Mouse (Mus musculus) kidney, adult 11 months (tissue): ENCODE results near the gene Sergef.

Source experiments
- DNase-seq: peaks from one replicate; pipeline ENCODE4 v3.0.0; 2022

Sergef gene

DNA sequence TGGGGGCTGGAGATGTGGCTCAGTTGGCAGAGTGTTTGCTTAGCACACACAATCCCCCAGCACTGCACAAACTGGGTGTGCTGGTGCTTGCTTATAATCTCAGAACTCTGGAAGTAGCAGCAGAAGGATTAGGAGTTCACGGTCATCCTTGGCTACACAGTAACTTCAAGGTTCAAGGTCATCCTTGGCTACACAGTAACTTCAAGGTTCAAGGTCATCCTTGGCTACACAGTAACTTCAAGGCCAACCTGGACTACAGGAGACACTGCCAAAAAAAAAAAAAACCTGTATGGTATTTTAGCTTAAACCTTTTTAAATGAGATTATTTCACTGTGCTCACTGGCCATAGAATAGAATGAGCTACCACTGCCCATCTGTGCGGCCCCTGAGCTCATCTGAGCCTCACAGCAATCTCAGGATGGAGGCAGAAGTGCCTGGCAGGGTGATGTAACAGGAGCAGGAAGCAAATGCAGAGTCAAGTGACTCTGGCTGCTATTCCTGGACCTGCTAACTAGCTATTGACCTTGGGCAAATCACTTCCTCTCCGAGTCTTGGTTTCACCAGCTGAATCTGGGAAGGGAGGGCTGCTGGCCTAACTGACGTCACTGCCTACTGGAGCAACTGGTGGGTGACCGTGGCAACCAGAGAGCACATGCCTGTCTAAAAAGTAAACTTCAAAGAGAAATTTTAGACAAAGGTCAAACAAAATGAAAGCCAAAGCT lies 24.2 kb downstream of the Sergef start:
- peak; percentile 94 for DNase-seq

DNA sequence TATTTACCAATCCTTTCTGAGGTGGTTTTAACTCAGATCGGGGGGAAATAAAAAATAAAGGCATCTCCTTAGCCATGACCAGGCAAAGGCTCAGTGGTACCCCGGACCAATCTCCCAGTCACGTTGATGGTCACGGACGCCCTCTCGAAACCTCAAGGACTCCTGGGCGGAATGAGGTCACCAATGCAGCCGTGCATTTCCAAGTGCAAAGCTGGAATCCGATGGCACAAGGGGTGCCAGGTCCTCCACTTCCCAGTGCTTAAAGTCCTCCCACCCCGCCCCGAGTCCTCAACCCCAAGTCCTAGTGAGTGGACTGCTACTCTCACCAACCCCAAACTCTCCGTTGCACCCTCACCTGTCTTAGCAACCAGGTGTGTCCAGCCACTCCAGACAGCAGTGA lies 25.3 kb downstream of the Sergef start:
- DNase-seq: peak; percentile 38

DNA sequence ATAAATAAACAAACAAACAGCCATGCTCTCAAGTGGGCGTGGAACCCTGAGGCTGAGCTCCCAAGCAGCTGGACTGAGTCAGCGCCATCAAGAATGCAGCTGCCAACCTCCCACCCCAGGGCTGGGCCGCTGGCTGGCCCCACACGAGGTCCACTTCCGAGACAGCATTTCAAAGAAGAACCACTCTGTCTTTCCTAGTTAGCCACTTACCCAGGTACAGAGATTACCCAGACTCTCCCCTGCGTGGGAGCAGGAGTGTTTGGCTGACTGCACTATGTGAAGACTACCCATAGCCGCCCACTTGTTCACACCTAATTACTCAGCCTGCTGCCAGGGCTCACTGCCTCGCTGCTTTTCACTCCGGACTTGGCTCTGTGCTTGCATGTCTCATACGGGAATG lies 26.5 kb downstream of the Sergef start:
- DNase-seq: peak; percentile 52

DNA sequence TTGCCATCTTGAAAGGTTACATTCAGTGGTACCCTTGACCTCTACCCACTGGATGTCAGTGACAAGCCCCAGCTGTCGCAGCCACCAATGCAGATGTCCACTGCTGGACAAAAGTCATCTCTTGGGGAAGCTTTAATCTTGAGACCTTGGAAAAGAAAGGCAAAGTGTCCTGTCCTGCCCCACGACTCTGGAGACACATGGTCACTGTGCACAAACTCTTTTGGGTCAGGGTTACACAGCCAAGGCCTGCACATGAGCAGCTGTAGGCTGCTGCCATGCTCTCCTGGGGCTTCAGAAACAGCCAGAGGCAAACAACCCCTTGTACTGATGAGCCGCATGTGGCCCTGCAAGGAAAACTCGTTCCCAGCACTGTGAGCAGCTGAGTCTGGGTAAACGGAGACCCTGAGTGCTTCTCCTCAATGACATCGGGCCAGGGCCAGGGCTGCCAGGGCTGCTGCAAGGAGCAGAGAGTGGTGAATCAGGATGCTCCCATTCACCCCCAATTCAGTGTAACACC lies 27.1 kb downstream of the Sergef start:
- no peak for DNase-seq

DNA sequence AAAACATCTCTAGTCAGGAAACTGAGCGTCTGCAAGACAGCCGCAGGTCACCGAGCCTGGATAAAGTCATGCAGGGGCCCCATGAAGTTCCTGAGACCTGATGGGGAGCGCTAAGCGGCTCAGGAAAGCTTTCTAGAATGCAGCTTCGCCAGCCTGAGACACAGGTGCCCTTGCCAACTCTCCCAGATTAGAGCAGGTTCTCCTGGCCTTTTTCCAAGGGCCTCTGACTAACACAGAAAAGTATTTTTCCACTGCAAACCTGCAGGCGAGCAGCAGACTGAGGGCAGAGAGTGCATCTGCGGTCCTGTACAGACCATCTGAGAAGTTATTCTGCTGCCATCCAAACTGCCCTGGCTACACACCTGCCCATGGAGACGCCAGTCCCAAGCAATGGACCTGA lies 27.6 kb downstream of the Sergef start:
- peak; percentile 82 for DNase-seq

DNA sequence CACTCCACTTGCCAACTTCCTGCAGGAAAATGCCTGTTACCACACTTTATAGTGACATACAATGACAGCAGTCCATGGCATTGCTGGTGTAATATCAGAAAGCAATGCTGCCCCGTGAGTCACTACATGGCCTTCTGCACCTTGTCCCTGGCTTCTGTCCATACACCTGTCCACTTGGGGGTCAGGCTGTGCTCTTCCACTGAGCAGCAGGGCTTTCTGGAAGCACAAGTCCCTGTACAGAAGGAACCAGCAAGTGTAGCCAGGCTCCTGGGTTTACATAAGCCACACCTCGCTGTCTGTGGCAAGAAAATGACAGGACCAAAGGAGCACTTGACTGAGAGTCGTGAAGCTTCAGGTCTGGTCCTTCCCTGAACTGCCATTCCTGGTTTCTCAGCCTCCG lies 30.3 kb downstream of the Sergef start:
- DNase-seq: no peak

DNA sequence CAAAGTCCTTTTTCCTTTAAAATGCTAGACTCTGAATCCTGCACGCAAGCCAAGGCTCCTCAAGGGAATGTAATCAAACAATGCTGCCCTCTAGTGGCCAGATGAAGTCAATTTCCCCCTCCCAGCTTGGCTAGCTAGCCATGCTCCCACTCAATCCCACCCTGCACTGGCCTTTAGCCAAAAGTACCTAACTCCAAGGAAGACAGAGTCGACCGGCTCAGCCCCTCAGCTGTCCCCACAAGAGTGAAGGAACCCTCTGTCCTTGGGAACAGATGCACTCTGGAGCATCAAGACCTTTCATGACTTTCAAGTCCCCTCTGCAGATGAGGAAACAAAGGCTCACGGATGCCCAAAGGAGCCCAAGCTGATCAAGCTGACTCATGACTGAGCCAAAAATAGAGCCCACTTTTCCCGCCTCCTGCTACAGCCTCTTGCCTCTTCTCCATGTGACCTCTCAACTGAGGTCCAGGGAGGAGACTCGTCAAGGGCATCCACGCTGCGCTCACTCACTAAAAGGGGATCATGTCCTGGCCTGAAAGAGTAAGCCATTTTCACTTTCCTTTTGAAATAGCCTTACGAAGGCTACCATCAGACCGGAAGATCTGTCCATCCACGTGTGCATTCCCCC lies 32.1 kb downstream of the Sergef start:
- peak; percentile 32 for DNase-seq

DNA sequence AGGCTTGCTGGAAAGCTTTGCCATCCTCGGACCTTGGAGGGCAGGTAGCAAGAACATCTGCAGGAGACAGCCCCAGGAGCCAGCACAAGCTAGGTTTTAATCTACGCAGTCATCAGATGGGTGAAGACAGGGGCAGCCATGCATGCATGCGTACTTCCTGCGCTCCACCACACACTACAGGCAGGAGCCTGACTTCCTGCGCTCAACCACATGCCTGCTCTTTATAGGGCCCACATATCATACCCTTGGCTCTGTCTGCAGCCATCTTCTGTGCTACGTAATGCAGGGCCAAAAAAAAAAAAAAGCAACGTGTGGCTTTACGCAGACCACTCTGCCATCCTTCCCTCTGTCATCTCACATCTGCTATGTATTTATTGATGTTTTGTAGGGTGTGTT lies 32.6 kb downstream of the Sergef start:
- no peak for DNase-seq

DNA sequence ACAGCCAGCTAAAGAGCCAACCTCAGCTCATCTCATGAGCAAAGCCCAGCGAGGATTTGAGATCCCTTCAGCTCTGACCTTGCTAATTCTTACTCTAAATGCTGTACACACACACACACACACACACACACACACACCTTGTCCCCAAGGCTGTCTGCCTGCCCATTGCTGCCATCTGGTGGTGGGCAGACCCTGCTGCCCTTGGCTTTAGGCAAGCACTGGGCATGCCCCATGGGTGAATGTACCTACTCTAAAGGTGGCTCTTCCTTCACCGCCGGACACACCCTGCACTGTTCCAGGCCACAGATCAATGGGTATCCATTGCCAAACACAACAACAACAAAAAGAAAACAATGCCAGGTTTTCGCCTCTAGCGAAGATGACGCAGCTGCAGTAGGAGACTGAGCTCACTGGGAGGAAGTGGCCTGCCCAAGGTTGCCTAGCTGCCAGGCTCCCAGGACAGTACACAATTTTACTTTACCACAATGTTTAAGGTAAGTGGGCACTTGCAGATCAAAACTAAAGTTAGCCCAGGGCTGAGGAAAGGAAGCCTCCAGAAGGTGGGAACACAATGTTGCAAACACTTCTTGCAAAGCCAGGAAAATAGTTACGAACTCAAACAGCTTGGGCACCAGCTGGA lies 33.1 kb downstream of the Sergef start:
- peak; percentile 71 for DNase-seq

DNA sequence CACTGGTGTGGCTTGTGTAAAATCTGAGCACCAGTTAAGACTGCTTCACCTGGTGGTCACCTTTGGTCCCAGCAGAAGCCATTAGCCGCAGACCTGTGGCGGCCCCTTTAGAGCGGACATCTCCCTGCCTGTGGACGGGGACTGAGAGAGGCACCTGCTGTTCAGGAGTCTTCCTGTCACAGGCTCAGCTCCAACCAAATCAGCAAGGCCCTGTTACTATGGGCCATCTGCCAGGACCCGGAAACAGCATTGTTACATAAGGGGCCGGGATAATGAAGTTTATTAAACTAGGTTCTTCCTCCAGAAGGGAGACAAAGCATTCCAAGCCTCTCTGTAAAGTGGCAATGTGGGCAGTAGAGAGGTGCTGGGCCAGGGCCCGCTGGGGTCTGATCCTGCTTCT lies 36.6 kb downstream of the Sergef start:
- DNase-seq: no peak

DNA sequence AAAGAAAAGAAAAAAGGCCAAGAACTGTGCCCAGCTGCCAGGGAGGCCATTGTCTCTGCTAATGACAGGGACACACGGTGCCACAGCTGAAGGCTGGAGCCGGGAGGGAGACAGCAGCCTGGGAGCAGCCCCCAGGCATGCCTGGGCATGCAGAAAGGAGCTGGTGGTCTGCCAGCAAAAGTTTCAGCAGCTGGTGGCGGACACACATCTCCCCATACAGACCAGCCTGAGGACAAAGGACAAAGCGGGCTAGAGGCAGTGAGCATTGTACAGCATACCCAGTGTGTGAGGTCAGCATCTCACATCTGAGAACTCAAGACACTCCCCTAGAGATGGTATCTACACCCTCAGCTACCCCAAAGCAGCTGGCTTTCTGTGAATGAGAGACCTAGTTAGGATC lies 37.5 kb downstream of the Sergef start:
- no peak for DNase-seq

DNA sequence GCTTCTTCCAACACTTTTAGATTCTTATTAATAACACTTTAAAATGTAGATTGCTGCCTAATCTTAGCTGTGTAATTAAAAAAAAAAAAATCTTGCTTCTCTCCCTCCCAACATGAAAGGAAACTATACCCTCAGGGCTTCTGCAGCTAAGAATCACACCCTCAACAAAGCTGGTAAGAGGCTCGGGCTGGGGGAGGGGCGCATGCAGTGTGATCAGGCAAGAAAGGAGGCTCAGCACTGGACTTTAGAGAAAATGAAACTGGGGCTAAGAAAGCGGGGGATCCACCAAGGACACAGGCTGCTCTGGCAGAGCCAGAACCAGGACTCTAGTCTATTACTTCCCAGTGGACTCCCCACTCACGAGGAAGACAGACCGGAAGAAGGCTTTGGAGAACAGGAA lies 38.5 kb downstream of the Sergef start:
- DNase-seq: no peak

DNA sequence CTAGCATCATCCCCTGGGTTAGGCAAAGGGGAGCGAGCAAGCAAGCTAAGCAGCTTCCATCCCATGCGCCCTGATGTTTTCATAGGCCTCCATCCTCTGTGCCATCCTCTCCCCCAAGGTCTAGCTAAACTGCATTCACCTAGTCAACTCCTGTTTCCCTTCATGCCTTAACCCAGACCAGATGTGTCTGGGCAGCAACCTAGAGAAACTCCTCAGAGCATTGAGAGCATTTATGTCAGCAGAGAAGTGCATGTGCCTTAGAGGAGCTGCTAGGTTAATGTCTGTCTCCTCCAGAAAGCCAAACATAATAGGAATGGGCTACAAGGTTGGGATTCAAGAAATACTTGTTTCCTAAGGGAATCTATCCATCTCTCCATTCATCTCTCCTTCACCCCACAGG lies 42.6 kb downstream of the Sergef start:
- no peak for DNase-seq

DNA sequence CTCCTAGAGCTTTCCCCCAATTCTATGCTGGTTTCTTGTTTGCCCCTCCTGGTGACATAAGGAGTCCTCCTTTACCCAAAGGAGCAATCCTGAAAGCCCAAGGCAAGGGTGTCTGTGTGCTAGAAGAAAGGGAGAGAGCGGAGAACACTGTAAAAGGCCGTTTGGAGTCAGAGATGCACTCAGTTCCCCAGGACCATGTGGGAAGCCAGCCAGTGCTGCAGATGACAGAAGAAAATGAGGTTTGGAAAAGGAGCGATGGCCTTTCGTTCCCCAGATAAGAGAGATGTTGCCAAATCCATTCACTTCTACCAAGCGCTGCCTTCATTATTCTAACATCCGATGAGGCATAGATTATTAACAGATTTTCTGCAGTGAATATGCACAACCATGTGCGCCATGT lies 48.1 kb downstream of the Sergef start:
- DNase-seq: no peak

DNA sequence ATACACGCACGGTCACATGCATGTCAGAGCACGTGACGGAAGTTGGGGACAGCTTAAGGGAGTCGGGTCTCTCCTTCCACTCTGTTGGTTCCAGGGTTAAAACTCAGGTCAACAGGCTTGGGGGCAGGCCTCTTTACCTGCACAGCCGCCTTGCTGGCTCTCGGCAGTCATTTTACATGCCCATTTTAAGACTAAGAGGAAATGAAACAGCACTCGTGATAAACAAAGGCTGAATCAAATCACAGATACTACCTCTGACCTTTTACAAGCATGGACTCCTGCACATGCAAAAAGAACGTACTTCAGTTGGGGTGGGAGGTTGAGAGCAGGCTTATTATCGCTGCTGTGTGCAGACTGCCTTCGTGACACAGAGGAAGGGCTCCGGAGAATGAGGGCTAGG lies 50.4 kb downstream of the Sergef start:
- DNase-seq: no peak

DNA sequence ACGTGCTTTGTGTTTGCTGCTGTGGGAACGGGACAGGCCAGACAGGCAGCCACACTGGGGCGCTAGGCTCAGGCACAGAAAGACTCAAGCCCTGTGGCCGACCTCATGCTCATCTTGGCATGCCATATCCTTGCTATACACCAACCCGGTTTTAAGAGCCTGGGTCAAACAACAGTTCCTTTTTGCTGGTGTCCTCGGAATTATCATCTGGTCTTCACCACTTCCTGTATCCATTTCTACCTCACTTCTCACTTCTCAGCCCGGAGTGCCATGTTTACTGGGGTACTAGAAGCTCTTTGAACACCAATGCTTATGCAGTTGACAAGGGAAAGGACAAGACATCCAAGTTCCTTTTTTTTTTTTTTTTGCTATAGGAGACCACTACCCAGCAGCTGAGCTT lies 51.6 kb downstream of the Sergef start:
- DNase-seq: no peak

DNA sequence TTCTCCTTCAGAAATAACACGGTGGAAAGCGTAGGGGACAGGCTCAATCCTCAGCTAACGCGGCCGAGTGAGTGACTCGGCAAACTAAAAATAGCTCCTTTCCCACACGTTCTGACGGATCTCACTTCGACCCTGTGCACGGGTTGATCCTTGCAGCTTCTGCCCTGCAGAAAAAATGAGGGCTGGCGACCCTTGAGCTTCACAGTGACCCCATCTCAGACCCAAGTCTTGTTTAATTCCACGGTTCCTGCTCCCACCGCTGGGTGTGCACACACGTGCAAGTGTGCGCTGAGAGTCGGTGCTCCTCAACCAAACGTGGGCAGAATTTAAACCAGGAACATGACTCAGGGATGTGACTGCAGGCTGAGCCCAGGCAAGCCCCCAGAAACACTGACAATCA lies 52.1 kb downstream of the Sergef start:
- DNase-seq: no peak

DNA sequence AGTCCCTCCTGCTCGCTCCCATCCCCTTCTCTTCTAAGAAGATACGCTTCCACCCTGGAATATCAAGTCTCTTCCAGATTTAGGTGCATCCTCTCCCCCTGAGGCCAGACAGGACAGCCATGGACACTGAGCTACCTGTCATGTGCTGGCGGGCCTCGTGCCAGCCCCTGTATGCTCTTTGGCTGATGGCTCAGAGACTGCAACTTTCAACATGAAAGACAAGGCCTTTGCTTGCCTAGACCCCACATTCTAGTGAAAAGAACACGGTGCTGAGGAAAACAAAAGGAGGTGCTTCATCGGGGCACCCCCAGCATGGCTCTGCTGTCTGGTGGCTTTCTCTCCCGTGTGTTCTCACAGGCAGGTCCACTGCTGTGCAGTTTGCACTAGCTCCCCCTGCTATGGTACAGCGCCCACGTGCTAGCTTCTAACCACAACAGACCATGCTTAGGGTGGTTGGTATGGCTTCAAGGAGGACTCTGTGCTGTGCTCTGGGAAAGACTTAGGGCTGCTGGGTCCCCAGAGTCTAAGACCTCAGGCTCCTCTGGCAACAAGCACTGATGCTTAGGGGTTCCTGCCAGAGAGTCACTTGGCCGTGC lies 52.9 kb downstream of the Sergef start:
- DNase-seq: no peak

DNA sequence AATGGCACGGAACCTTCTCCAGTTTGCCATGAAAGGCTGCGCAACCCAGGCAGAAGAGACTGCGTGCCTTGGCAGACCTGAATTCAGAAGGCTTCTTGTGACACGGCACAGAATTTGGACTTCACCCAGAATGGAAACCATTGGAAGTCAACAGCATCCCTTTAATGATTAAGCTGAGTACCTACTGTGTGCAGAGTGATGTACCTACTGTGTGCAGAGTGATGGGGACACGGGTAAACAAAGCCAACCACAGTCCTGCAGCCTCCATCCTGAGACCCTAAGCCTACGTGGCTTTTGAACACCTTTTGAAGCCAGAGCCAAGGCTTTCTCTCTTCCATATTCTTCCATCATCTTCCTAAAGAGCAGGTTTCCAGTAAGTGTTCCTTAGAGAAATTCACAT lies 56.9 kb downstream of the Sergef start:
- DNase-seq: no peak

DNA sequence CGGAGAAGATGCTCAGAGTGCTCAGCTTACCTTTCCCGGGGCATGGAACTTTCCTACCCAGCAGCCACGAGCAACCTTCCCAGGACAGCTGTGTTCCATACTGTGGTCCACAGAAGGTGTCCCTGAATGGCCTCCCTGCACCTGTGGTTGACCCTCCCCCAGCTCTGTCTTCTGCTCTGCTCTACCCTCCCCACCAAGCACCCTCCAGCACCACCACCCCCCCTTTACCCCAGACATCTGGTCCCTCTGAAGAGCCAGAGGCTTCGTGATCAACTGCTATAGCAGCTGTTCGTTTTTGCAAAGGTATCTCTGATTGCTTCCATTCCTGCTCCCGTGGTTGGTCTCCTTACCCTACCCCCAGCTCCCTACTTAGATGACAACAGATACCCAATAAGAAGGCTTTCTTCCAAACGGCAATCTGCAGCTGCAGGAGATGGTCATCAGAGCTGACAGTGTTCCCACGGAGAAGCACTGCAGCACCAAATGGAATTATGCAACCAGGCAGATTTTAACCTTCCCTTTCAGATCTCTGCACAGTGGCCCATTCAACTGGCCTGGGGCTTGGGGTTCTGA lies 58.2 kb downstream of the Sergef start:
- no peak for DNase-seq

DNA sequence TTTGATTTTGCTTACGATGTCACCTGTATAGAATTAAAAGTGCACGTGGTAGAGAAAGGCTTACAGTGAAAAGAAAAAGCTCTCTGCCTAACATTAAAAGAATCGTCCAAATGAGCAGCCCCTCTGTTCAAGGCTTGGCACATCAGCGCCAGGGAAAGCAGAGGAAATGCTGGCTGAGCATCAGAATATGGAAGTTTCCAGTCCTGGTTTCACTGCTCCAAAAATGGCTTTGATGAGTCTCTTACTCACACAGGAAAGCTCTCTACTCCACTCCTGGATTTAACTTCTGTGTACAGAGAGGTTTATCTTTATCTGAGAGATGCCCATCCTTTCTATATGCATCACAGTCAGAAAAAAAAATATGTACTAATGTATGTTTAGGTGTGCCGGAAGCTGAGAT lies 61.5 kb downstream of the Sergef start:
- no peak for DNase-seq

DNA sequence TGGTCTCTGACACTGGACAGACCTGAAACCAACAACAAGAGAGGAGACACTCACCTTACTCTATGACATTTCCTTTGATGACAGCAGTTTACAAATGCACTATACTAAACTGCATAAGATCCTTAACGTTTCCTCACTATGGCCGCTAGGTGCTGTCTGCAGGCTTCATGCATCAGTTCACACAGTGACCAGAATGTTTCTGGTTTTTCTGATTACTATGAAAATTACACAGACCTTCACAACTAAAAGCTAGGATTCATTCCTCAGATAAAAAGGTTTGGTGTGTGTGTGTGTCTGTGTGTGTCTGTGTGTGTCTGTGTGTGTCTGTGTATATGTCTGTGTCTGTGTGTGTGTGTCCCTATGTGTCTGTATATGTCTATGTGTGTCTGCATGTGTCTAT lies 63.7 kb downstream of the Sergef start:
- no peak for DNase-seq

DNA sequence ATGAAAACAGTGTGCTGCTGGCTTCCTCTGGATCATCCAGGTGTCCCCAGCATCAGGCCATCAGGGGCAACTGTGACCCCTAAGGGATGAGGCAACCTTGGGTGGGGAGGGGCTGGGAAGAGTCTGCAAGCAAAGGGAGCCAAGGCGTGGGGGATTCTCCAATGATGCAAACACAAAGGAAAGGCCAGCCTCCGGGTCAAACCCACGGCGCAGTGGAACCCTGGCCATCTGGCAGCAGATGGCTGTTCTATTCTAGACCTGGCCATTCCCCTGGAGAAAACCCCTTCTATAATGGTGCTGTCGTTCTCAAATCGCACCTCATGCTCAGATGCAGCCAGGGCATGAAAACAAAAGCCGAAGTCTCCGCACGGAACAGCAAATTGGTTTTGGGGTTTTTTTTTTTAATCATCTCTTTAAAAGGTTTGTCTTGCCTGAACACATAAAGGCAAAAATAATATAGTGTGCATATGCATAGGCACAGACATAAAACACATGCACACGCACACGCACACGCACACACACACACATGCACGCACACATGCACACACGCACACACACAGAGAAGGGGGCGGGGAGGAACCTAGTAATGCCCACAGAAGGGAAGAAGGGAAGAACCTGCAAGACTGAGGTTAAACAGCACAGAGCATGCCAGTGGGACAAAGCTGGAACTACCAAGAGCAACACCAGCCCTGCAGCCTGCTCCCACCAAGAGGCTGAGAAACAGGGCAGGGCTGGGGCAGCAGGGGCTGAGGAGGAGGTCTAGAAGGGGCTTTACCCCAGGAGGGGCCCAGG lies 66.6 kb downstream of the Sergef start:
- DNase-seq: no peak
